Mouse (Mus musculus) cerebellum, postnatal 4 days (tissue): ENCODE results near the gene Parg.
"Not testable (repeated sequence)": the region's sequence is repeated elsewhere in the genome, so short reads cannot be mapped to it uniquely, and the experiment has no call there.

Source experiments
- DNase-seq, 2 experiments: peaks; one replicate each; pipeline ENCODE4 v3.0.0; 2022; ENCODE audit warnings: low spot score in 2 of 2, mixed read lengths in 1 of 2

Parg gene

GRCm38 (mm10) chr14:32179393-32180195 lies 22.2 kb upstream of the Parg start:
- DNase-seq = no peak

GRCm38 (mm10) chr14:32180861-32181260 lies 20.9 kb upstream of the Parg start:
- DNase-seq = no peak

- DNase-seq = no peak
These were observed 17.9 kb upstream of the Parg start for GRCm38 (mm10) chr14:32183846-32184245.

- DNase-seq = no peak
These were observed 10.9 kb upstream of the Parg start for GRCm38 (mm10) chr14:32190627-32191391.

- DNase-seq = no peak
These were observed 9.8 kb upstream of the Parg start for GRCm38 (mm10) chr14:32191926-32192325.

- peak in 1 of 2 experiments; percentile 26 for DNase-seq
These were observed 9.3 kb upstream of the Parg start for GRCm38 (mm10) chr14:32192437-32192836.

- not testable (repeated sequence) for DNase-seq
These were observed 8.2 kb upstream of the Parg start for GRCm38 (mm10) chr14:32193557-32193956.

GRCm38 (mm10) chr14:32201354-32201753 lies 395 bp upstream of the Parg start:
- no peak for DNase-seq

- no peak for DNase-seq
These were observed 24.9 kb downstream of the Parg start for GRCm38 (mm10) chr14:32226601-32227000.

- DNase-seq = peak; percentile 37 to 61
These were observed 27.2 kb downstream of the Parg start for GRCm38 (mm10) chr14:32228996-32229395.

GRCm38 (mm10) chr14:32242401-32242800 lies 40.7 kb downstream of the Parg start:
- DNase-seq = no peak

- DNase-seq = no peak
These were observed 44.3 kb downstream of the Parg start for GRCm38 (mm10) chr14:32246019-32246418.

GRCm38 (mm10) chr14:32249616-32250015 lies 47.9 kb downstream of the Parg start:
- DNase-seq = no peak

- no peak for DNase-seq
These were observed 59.1 kb downstream of the Parg start for GRCm38 (mm10) chr14:32260830-32261229.

GRCm38 (mm10) chr14:32261741-32262140 lies 60.0 kb downstream of the Parg start:
- no peak for DNase-seq

- DNase-seq = no peak
These were observed 67.2 kb downstream of the Parg start for GRCm38 (mm10) chr14:32268999-32269398.

- DNase-seq = no peak
These were observed 67.8 kb downstream of the Parg start for GRCm38 (mm10) chr14:32269589-32269988.

- no peak for DNase-seq
These were observed 99.9 kb downstream of the Parg start for GRCm38 (mm10) chr14:32301622-32302021.

- no peak for DNase-seq
These were observed 100.7 kb downstream of the Parg start for GRCm38 (mm10) chr14:32302423-32302822.

- DNase-seq = no peak
These were observed 103.2 kb downstream of the Parg start for GRCm38 (mm10) chr14:32304921-32305320.

- DNase-seq = peak; percentile 57 to 80
These were observed 108.1 kb downstream of the Parg start for GRCm38 (mm10) chr14:32309876-32310275.

GRCm38 (mm10) chr14:32311381-32312035 lies 109.8 kb downstream of the Parg start:
- DNase-seq = no peak
